Mouse (Mus musculus): Measurements from ENCODE around the gene Vmn1r73. TPM values are rescaled to one million over a fixed set of nuclear protein-coding genes. Genes with fewer than 3 reads are reported as not detected.

Gene Vmn1r73
- polyA plus RNA-seq (2015; fragmentation: Nextera tagmentation; extraction: Ambion mirVana) = not detected in 2 replicates

GRCm38 (mm10) chr7:11729966-11730365 lies at the start of gene Vmn1r73:
Vmn1r73 (plus strand) TSS chr7:11730266.
- no peak for ATAC-seq (ENCODE audit: low read depth)
- Histone ChIP-seq H3K4me1 (ENCODE audit: control insufficient read depth, low read depth, low read length) (no peaks in the 10 kb centered on the region), H3K4me2 (ENCODE audit: low read depth, low read length) (no peak within 1 kb of the TSS), H3K27ac (ENCODE audit: low read length) (no peak within 1 kb of the TSS), H3K36me3 (ENCODE audit: control insufficient read depth, insufficient read depth) (no peaks in the 10 kb centered on the region), H3K27me3 (ENCODE audit: control insufficient read depth, insufficient read depth, low read depth, low read length) (no peaks in the 10 kb centered on the region), H3K9me3 (replicated peaks; ENCODE audit: control insufficient read depth, low read length) (no peaks in the 10 kb centered on the region; the same call in 1 of the 2 replicates), H3K9ac (ENCODE audit: low read depth, low read length) (no peak within 1 kb of the TSS), H3K4me3 (ENCODE audit: low read depth, low read length) (no peak within 1 kb of the TSS)
- 58% methylated on average over 1 of the region's 1 CpGs for WGBS (ENCODE audit: insufficient replicate concordance)

Other genes with a start within 250 kb of the Vmn1r73 start
- gene Zscan4-ps2, start 216.0 kb upstream of the Vmn1r73 start, polyA plus RNA-seq (2015; fragmentation: Nextera tagmentation; extraction: Ambion mirVana) = not detected in 2 replicates
- not detected in 2 replicates for gene Zscan4-ps3, start 121.0 kb upstream of the Vmn1r73 start, polyA plus RNA-seq (2015; fragmentation: Nextera tagmentation; extraction: Ambion mirVana)
- gene Vmn1r72, start 50.1 kb upstream of the Vmn1r73 start, polyA plus RNA-seq (2015; fragmentation: Nextera tagmentation; extraction: Ambion mirVana) = not detected in 2 replicates
- not detected in 2 replicates for gene Vmn1r74, start 103.7 kb downstream of the Vmn1r73 start, polyA plus RNA-seq (2015; fragmentation: Nextera tagmentation; extraction: Ambion mirVana)
- gene Vmn1r75, start 144.4 kb downstream of the Vmn1r73 start, polyA plus RNA-seq (2015; fragmentation: Nextera tagmentation; extraction: Ambion mirVana) = not detected in 2 replicates
- not detected in 2 replicates for gene Vmn1r76, start 207.9 kb downstream of the Vmn1r73 start, polyA plus RNA-seq (2015; fragmentation: Nextera tagmentation; extraction: Ambion mirVana)